Mouse (Mus musculus) myocyte (in vitro differentiated cells): ENCODE data around the gene Ripor2.

Experiments used
- CEBPB ChIP-seq: IDR thresholded peaks from 2 replicates; pipeline ENCODE4 v1.6.1; 2011; ENCODE audit warnings: mild to moderate bottlenecking, moderate library complexity; ENCODE audit not compliant: poor library complexity, insufficient read depth, severe bottlenecking
- MAX ChIP-seq: IDR thresholded peaks from one replicate; pipeline ENCODE4 v1.6.1; 2011; ENCODE audit warnings: low read depth, mild to moderate bottlenecking, control low read depth
- MYOD1 ChIP-seq, 3 experiments: IDR thresholded peaks; one replicate each; pipeline ENCODE4 v1.6.1; 2011; ENCODE audit warnings: control low read depth in 2 of 3, low read depth in 2 of 3, mild to moderate bottlenecking in 2 of 3, moderate library complexity in 1 of 3; ENCODE audit not compliant: insufficient read length in 2 of 3, control insufficient read depth in 1 of 3
- MYOG ChIP-seq, 3 experiments: IDR thresholded peaks; one replicate each; pipeline ENCODE4 v1.6.1; 2011; ENCODE audit warnings: control low read depth in 2 of 3, low read depth in 2 of 3, mild to moderate bottlenecking in 2 of 3; ENCODE audit not compliant: insufficient read length in 2 of 3, control insufficient read depth in 1 of 3, insufficient read depth in 1 of 3
- POLR2A ChIP-seq: IDR thresholded peaks from one replicate; pipeline ENCODE4 v1.6.1; 2011; ENCODE audit warnings: low read depth, mild to moderate bottlenecking, control low read depth, moderate library complexity; ENCODE audit not compliant: insufficient read length
- POLR2AphosphoS2 ChIP-seq: IDR thresholded peaks from one replicate; pipeline ENCODE4 v1.6.1; 2011; ENCODE audit warnings: low read depth, control low read depth; ENCODE audit not compliant: insufficient read length
- TCF12 ChIP-seq: IDR thresholded peaks from one replicate; pipeline ENCODE4 v1.6.1; 2011; ENCODE audit warnings: mild to moderate bottlenecking, control low read depth; ENCODE audit not compliant: poor library complexity, insufficient read depth, severe bottlenecking
- USF1 ChIP-seq: IDR thresholded peaks from one replicate; pipeline ENCODE4 v1.6.1; 2011; ENCODE audit warnings: low read depth, mild to moderate bottlenecking, control low read depth, moderate library complexity

DNA sequence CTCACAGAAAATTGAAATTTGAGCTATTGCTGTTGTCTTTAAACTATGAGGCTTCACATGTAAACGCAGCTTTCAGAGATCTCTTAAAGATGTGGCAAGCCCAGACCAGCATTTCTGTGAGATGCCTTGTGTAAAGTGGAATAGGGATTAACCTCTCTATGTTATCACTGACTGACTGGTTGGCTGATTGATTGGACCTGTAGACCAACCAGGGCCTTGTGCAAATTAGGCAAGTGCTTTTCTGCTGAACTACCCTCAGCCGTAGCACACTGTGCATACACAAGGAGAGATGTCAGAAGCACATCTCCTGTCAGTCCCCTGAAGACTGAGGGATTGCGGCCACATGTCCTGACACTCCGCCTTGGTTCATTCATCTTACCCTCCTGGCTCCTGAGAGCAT, 29.9 kb upstream of the Ripor2 start:
- no peak for TF ChIP-seq MAX
- TF ChIP-seq USF1 = no peak
- no peak for TF ChIP-seq MYOG (IDR thresholded peaks at IDR 0.05; ENCODE audit: control insufficient read depth in 1 of 3, insufficient read depth in 1 of 3, insufficient read length in 2 of 3, low read depth in 2 of 3)
- no peak for TF ChIP-seq TCF12
- TF ChIP-seq CEBPB = no peak
- TF ChIP-seq POLR2A = no peak
- no peak for TF ChIP-seq MYOD1 (IDR thresholded peaks at IDR 0.05; ENCODE audit: control insufficient read depth in 1 of 3, insufficient read length in 2 of 3, low read depth in 2 of 3)
- TF ChIP-seq POLR2AphosphoS2 = no peak
